Mouse (Mus musculus) CH12.LX (cell line): Measurements from ENCODE around the gene Awat2.
A peak's percentile ranks its signal among the peaks of the same experiment; 100 is the strongest.

Experiments
- CTCF ChIP-seq, 2 experiments: IDR thresholded peaks in 1 of 2; conservative IDR thresholded peaks in 1 of 2; 2 replicates each; pipeline ENCODE4 v1.5.1; 2011 to 2012; ENCODE audit warnings: low read depth in 2 of 2, low read length in 2 of 2, improper control_type of control experiment in 1 of 2, inconsistent platforms in 1 of 2, mild to moderate bottlenecking in 1 of 2, moderate library complexity in 1 of 2
- E2F4 ChIP-seq: IDR thresholded peaks from 2 replicates; pipeline ENCODE4 v1.6.1; 2011; ENCODE audit warnings: low read depth, low read length, improper control_type of control experiment; ENCODE audit not compliant: insufficient replicate concordance
- EP300 ChIP-seq: IDR thresholded peaks from 2 replicates; pipeline ENCODE4 v1.6.1; 2011; ENCODE audit warnings: low read length, improper control_type of control experiment
- KAT2A ChIP-seq: IDR thresholded peaks from 2 replicates; pipeline ENCODE4 v1.6.1; 2012; ENCODE audit warnings: low read length, improper control_type of control experiment, inconsistent platforms; ENCODE audit not compliant: insufficient replicate concordance
- MYC ChIP-seq: IDR thresholded peaks from 2 replicates; pipeline ENCODE4 v1.6.1; 2011; ENCODE audit warnings: low read depth, mild to moderate bottlenecking, improper control_type of control experiment, low read length
- POLR2A ChIP-seq: IDR thresholded peaks from 2 replicates; pipeline ENCODE4 v1.6.1; 2011; ENCODE audit warnings: low read depth, mild to moderate bottlenecking, improper control_type of control experiment, low read length
- SMC3 ChIP-seq: IDR thresholded peaks from 2 replicates; pipeline ENCODE4 v1.6.1; 2011; ENCODE audit warnings: low read depth, low read length, improper control_type of control experiment
- USF1 ChIP-seq: IDR thresholded peaks from 2 replicates; pipeline ENCODE4 v1.6.1; 2014; ENCODE audit warnings: low read depth, mild to moderate bottlenecking, inconsistent platforms, low read length, improper control_type of control experiment
- ZMIZ1 ChIP-seq: IDR thresholded peaks from 2 replicates; pipeline ENCODE4 v1.6.1; 2012; ENCODE audit warnings: low read depth, mild to moderate bottlenecking, inconsistent platforms, low read length, improper control_type of control experiment
- ZNF384 ChIP-seq: IDR thresholded peaks from 2 replicates; pipeline ENCODE4 v1.6.1; 2012; ENCODE audit warnings: low read depth, low read length, improper control_type of control experiment, inconsistent platforms

GRCm38 (mm10) chrX:100480317-100480716 is 37.8 kb upstream of the Awat2 start:
- TF ChIP-seq POLR2A (no peak), CTCF (conservative IDR thresholded peaks at IDR 0.05 in 1 of 2, IDR thresholded peaks at IDR 0.05 in 1 of 2; ENCODE audit: low read depth in 2 of 2, low read length in 2 of 2) (peak in 1 of 2 experiments; percentile 77; a peak in 2 of 4 replicates), MYC (no peak), ZMIZ1 (no peak), E2F4 (no peak), SMC3 (peak; percentile 79), EP300 (no peak), USF1 (no peak), KAT2A (no peak), ZNF384 (no peak)
